Mouse (Mus musculus) heart, postnatal 10 days (tissue): ENCODE measurements around the gene Dvl2. TPM values are rescaled to one million over a fixed set of nuclear protein-coding genes. Genes with fewer than 3 reads are reported as not detected.

Source experiments
- DNase-seq, 2 experiments: peaks; one replicate each; pipeline ENCODE4 v3.0.0; 2021
- intact Hi-C: fragments of 180-260 bp; cut with DNase I; formaldehyde crosslinking; loops from one replicate; pipeline ENCODE4 v1.15.1; 2025
- total RNA-seq, 2 experiments: library from RNA; stranded (reverse); gene quantifications; 2 replicates each; pipeline ENCODE4 v1.2.3; 2021

The Dvl2 gene
- total RNA-seq, 2 experiments from 2014 or later, result 8.6 to 11.8 TPM

GRCm38 (mm10) chr11:69980196-69981140, 19.9 kb upstream of the Dvl2 start:
- intact Hi-C loops, result loop anchor here (2.0 kb wide), 1 partner anchor 16 kb away; no protein-coding TSS in a partner anchor
- DNase-seq, result peak; percentile 99

GRCm38 (mm10) chr11:69981141-69981762, 19.1 kb upstream of the Dvl2 start, which contains the start of gene Ctdnep1:
Gene Ctdnep1, plus strand, starts transcription at chr11:69981156.
- peak in 1 of 2 experiments; percentile 46 for DNase-seq
- intact Hi-C loops, result loop anchor here (2.0 kb wide), 1 partner anchor 16 kb away; no protein-coding TSS in a partner anchor

- no peak for DNase-seq
- intact Hi-C loops, result no loop called here
These were observed 18.2 kb upstream of the Dvl2 start, which contains the start of gene Elp5 for GRCm38 (mm10) chr11:69982225-69982624. Gene Elp5, minus strand, starts transcription at chr11:69982517.

GRCm38 (mm10) chr11:69982877-69983276, 17.5 kb upstream of the Dvl2 start:
- DNase-seq, result peak; percentile 65 to 66
- intact Hi-C loops, result no loop called here

- peak in 1 of 2 experiments; percentile 61 for DNase-seq
- intact Hi-C loops, result no loop called here
These were observed 17.0 kb upstream of the Dvl2 start for GRCm38 (mm10) chr11:69983377-69983776.

- intact Hi-C loops, result no loop called here
- DNase-seq, result no peak
These were observed 16.0 kb upstream of the Dvl2 start for GRCm38 (mm10) chr11:69984431-69984830.

- intact Hi-C loops, result loop anchor here (5.0 kb wide), 1 partner anchor 233 kb away; the partner anchor contains the start of gene Polr2a
- no peak for DNase-seq
These were observed 10.4 kb upstream of the Dvl2 start for GRCm38 (mm10) chr11:69989949-69990348.

- intact Hi-C loops, result loop anchor here (5.0 kb wide), 1 partner anchor 234 kb away; the partner anchor contains the start of gene Polr2a
- DNase-seq, result peak; percentile 97
These were observed 9.3 kb upstream of the Dvl2 start, which contains the start of gene Gabarap for GRCm38 (mm10) chr11:69990850-69991691. Gene Gabarap, plus strand, starts transcription at chr11:69991143.

GRCm38 (mm10) chr11:69991711-69992110, 8.7 kb upstream of the Dvl2 start:
- intact Hi-C loops, result loop anchor here (5.0 kb wide), 1 partner anchor 234 kb away; the partner anchor contains the start of gene Polr2a
- no peak for DNase-seq

- intact Hi-C loops, result loop anchor here (5.0 kb wide), 1 partner anchor 235 kb away; the partner anchor contains the start of gene Polr2a
These were observed 8.0 kb upstream of the Dvl2 start for GRCm38 (mm10) chr11:69992396-69992795.

GRCm38 (mm10) chr11:69992932-69993331, 7.5 kb upstream of the Dvl2 start:
- intact Hi-C loops, result loop anchor here (5.0 kb wide), 1 partner anchor 236 kb away; the partner anchor contains the start of gene Polr2a
- DNase-seq, result no peak

More at GRCm38 (mm10) chr11:69992396-69992795, 8.0 kb upstream of the Dvl2 start:
- no peak for DNase-seq

- no peak for DNase-seq
- intact Hi-C loops, result loop anchor here (5.0 kb wide), 1 partner anchor 237 kb away; the partner anchor contains the start of gene Polr2a
These were observed 5.8 kb upstream of the Dvl2 start for GRCm38 (mm10) chr11:69994401-69995090.

GRCm38 (mm10) chr11:69995391-69995960, 4.9 kb upstream of the Dvl2 start, which contains the start of gene Phf23:
Gene Phf23, plus strand, starts transcription at chr11:69995777.
- intact Hi-C loops, result no loop called here
- DNase-seq, result peak; percentile 97 to 98

GRCm38 (mm10) chr11:69996161-69997061, 4.0 kb upstream of the Dvl2 start:
- intact Hi-C loops, result loop anchor here (2.0 kb wide), 1 partner anchor 16 kb away; the partner anchor contains the start of gene Ctdnep1
- DNase-seq, result peak; percentile 57 to 70

- intact Hi-C loops, result loop anchor here (2.0 kb wide), 1 partner anchor 16 kb away; the partner anchor contains the start of gene Ctdnep1
- DNase-seq, result peak; percentile 92 to 93
These were observed 3.3 kb upstream of the Dvl2 start for GRCm38 (mm10) chr11:69997070-69997509.

- no peak for DNase-seq
- intact Hi-C loops, result no loop called here
These were observed 1.6 kb upstream of the Dvl2 start for GRCm38 (mm10) chr11:69998567-69999491.
